Mouse (Mus musculus): ENCODE results near the gene Sphk2.
A peak's percentile ranks its signal among the peaks of the same experiment; 100 is the strongest.

Sphk2 gene

DNA sequence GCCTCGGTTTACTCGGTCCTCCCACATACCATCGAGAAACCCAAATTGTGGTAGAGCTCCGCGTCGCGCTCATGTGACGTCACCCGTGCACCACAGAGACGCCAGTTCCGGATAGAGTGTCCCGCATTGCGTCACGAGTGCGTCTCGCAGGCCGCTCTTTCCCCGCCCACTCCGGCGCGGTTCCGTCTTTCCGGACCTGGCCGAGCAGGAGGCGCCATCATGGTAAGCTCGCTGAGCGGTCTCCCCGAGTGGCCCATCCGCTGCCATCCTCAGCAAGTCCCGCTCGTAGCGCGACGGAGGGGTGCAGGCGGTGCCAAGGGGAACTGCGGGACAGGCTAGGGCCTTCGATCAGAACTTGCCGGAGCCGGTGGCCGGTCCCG is at the start of gene Sphk2:
TSS of gene Sphk2 (minus strand) at position 85 of the 380 bp plus-strand sequence.
- peak; percentile 99 for DNase-seq

GRCm38 (mm10) chr7:45767500-45767899 is 49.7 kb upstream of the Sphk2 start:
- no peak for DNase-seq

DNA sequence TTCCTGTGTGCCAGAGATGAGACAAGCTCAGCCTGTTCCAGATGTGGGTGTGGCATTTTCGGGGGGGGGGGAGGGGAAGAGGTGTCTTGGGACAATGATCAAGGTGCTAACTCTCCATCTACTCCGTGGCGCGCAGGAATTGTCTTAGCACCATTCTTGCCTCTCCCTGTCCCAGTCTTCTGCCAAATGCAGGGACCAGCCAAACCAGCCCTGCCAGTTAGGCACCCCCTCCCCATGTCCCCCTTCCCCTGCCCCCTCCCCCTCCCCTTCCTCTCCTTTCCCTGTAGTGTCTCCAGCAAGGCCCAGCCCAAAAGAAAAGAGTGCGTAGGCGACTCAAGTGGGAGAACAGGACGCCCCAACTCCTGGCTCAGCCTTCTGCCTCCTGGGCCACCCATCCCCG is 49.0 kb upstream of the Sphk2 start:
- DNase-seq, result no peak

DNA sequence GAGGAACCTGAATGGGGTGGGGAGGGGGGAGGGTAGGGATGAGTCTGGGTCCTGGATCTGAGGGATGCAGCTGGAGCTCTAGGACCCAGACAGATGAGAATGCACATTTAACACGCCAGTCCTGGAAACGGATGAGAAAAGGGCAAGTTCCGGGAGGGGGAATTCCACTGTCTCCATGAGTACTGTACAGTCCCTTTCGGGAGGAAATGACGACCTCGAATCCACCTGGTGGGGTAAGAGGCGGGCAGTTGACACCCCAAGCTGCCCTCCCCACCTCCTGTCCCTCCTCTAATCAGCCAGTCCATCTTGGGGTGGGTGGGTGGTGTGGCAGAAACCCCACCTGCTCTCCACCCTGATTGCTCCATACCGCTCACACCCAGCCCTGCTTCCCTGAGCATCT is 48.2 kb upstream of the Sphk2 start:
- no peak for DNase-seq

- no peak for DNase-seq
Observed at GRCm38 (mm10) chr7:45760151-45760550, 42.3 kb upstream of the Sphk2 start.

GRCm38 (mm10) chr7:45759400-45759799 is 41.6 kb upstream of the Sphk2 start:
- peak; percentile 56 for DNase-seq

- no peak for DNase-seq
Observed at GRCm38 (mm10) chr7:45755703-45756102, 37.9 kb upstream of the Sphk2 start.

DNA sequence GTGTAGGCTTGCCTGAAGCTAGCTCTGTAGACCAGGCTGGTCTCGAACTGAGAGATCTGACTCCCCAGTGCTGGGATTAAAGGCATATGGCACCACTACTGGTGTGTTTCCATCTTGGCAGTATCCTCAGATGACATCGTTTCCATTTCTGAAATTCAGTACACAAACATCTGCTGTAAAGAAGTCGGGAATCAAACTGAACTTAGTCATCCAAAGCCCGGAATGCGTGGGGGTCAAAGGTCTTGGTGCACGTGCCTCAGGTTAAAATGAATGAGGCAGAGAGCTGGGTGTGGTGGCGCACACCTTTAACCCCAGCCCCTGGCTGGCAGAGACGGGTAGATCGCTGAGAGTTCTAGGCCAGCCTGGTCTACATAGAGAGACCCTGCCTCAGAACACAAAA is 32.4 kb upstream of the Sphk2 start:
- no peak for DNase-seq

DNA sequence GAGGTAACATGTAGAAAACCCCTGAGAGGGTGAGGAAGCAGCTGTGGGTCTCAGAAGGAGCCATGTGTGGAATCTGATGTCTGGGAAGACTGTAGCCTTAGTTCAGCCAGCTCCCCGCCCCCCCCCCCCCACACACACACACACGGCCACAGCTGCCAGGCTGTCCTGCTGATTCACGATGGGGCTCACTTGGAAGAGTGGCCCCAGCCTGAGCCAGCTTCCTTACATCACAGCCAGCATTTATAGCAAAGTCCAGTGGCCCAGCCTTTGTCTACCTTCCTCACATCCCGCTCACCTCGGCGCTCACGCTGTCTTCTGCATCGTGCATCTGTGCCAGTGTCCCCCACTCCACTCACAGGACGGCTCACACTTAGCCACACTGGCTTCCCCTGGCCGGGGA is 31.6 kb upstream of the Sphk2 start:
- no peak for DNase-seq

DNA sequence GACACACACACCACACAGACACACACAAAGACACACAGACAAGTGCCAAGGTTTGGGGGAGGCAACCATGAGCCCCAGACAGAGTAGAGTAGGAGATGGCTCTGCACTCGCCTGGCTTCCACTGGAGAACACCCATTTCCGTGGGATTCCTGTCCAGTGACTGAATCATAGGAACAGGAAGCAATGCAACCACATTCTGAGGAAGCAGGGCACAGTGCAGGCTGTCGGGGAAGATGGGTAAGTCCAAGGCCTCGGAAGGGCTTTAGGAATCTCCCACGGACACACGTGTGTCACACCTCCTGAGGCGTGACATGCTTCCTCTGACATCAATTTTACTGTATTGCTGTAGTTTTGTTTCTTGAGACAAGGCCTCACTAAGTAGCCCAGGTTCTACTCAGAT is 30.3 kb upstream of the Sphk2 start:
- DNase-seq, result no peak

DNA sequence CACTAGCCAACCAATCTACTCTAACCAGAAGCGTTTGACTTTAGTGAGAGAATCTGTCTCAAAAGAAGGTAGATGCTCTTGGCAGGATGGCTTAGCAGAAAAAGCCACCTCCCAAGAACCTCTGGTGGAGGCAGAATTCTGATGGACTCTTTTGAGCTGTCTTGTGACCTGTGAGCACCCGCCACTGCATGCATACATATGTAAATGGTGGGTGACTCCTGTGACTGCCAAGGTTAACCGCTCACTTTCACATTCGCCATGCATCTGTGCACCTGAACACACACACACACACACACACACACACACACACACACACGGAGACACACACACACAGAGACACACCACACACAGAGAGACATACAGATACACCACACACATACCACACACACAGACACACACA is 29.6 kb upstream of the Sphk2 start:
- no peak for DNase-seq

DNA sequence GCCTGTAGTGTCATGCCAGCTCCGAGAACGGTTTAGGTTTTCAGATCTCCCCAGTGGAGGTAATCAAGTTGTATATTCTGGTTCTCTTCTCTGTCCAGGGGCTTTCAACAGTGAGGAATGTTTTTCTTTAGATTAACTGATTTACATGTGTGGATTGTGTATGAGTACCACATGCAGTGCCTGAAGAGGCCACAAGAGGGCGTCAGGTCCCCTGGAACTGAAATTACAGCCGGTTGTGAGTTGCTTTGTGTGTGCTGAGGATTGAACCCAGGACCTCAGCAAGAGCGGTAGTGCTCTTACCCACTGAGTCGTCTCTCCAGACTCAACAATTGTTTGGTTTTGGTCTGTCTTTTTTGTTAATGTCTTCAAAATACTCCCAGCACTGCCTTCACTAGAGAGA is 28.7 kb upstream of the Sphk2 start:
- DNase-seq, result no peak

GRCm38 (mm10) chr7:45744387-45744786 is 26.6 kb upstream of the Sphk2 start:
- DNase-seq, result peak; percentile 91

DNA sequence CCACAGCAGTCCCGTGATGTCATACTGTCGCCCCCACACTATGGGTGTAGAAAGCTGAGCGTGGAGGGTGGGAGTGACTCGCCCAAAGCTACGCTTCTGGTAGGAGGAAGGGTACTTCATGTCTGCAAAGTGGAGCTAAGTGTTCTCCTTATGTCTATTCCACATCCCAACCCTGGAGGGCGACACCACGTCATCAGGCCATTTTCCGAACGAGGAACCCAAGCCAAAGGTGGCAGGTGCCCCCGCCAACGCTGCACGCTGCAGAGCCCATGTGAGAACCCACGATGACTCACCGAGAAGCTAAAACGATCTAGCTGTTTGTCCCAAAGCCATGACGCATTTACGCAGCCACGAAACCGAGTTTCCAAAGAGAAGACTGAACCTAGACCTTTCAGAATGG is 24.5 kb upstream of the Sphk2 start:
- DNase-seq, result no peak

DNA sequence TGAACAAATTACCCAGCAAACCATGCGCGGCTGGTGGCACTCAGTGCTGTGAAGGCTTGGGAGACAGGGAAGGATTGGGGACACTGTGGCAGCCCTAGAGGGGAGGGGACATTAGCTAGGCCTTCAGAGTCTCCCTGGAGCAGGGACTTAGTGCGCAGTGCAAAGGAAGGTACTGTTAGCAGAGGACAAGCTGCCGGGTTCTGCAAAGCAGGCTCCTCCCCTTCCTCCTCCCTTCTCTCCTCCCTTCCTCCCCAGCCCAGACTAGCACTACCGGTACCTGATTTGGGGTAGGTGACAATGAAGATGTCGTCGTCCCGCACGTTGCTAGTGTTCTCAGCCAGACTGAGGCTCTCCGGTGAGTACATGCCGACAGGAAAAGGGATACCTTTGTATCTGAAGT is 24.0 kb upstream of the Sphk2 start:
- DNase-seq, result no peak

- no peak for DNase-seq
Observed at GRCm38 (mm10) chr7:45741308-45741707, 23.5 kb upstream of the Sphk2 start.

GRCm38 (mm10) chr7:45739820-45740219 is 22.0 kb upstream of the Sphk2 start:
- DNase-seq, result no peak

DNA sequence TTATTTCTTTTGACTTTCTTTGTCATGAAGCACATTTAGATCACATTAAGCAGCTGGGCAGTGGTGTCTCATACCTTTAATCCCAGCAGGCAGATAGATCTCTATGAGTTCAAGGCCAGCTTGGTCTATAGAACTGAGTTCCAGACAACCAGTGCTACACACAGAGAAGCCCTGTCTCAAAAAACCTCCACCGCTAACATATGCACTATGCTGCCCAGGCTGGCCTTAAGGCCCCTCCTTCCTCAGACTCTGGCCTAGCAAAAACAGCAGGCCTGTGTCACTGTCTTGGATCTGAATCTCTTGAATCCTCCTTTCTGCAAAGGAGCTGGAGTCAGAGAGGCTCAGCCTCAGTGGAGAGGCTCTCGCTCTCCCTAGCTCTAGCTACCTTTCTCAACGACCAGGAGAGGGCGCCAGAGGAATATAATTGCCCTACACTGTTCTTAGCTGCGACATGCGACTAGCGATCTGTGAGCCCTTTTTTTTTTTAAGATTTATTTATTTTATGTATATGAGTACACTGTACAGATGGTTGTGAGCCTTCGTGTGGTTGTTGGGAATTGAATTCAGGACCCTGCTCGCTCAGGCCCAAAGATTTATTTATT is 21.5 kb upstream of the Sphk2 start:
- DNase-seq, result peak; percentile 90

DNA sequence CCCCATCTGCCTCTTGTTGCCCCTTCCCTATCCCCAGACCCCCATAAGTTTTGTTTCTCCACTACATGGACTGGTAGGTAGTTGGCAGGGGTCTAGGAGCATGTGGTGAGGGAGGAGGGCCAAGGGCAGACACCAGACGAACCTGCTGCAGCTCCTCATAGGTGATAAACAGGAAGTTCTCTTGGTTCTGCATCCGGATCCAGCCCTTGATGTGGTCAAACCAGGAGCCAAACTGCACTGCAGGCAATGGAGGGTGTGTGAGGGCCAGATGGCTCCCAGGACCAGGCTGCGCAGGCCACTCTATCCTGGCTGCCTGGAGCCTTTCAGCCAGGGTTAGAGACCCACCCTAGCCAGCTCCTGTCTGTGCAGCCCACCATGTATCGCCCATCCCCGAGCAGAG is 15.7 kb upstream of the Sphk2 start:
- DNase-seq, result no peak

DNA sequence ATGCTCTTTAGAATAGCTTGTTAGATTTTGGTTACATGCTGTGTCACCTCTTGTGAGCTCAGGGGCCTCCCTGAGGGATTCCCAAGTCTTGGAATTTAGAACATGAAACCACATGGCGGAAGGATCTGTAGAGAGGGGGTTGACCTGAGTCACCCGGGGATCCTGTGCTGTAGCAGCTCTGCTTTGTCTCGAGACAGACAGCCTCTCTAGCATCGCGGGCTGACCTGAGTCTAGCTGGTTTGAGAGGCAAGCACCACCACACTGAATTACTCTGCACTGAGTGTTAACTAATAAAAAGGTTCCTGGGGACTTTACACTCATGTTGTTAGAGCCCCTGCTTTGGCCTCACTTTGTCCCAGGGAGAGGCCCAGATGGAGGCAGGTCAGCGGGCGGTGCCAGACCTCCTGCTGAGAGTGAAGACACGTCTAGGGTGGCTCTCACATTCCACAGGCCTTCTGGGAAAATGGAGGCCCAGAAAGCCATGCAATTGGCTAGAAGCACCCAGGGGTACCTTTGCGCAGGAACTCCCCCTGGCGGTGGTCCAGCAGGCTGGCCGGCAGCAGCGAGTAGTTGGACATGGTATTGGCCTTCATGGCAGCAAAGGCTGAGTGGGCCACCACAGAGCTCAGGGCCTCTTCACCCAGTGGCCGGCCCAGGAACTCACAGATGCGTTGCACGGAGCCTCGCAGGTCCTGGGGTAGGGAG is 13.1 kb upstream of the Sphk2 start:
- peak; percentile 75 for DNase-seq

GRCm38 (mm10) chr7:45727625-45728024 is 9.8 kb upstream of the Sphk2 start:
- DNase-seq, result no peak

DNA sequence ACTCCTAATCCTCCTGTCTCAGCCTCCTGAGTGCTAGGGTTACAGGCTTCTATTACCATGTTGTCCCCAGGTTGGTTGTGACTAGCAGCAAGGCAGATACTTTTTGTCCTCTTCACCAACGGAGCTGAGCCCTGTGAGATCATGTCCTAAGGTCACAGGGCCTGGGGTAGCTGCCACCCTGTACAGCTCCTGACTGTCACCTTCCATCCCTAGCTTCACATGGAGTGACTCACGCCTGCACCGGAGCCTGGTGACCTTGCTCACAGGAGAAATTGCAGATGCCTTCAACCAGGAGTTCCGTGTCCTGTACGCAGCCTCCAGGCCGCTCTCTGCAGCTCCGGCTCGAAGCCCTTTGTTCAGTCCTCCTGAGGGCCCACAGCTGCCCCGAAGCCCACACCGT is 8.6 kb upstream of the Sphk2 start:
- DNase-seq, result no peak

DNA sequence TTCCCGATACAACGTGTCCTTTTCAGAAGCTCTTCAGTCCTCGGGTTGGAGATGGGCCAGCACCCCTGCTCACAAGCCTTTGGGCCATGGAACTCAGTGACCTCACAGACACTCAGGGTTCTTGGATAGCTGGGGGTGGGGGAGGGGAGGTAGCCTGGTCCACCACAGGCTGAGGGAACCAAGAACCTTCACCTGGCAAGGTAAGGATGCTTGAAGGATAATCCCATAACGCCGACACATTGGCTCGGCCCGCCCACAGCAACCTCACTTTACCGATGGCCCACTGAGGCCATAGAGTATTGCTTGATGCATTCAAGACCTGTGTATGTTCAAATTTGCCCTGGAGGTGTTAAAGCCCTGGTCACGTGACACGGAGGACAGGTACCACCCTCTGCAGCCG is 7.9 kb upstream of the Sphk2 start, which contains the start of gene Spaca4:
TSS of gene Spaca4 (minus strand) at position 101 of the 400 bp plus-strand sequence.
- no peak for DNase-seq

DNA sequence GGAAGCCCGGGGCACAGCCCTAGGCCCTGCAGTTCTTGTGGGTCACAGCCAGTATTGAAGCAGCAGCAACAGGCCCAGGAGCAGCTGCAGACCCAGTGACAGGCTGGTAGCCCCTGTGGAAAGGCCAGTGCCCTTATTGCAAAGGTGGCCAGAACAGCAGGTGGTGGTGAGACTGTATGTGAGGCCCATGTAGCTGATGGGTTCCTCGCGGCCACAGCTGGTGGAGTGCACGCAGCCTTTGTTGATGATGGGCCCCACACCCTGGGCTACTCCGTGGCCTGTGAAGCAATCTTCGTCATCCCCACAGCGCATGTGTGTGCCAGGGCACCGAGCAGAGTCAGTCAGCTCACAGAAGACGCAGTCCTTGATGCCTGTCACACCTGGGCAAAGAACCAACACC is 7.3 kb upstream of the Sphk2 start:
- no peak for DNase-seq

- DNase-seq, result no peak
Observed at GRCm38 (mm10) chr7:45723781-45724180, 6.0 kb upstream of the Sphk2 start.
